In the genomic region with DNA sequence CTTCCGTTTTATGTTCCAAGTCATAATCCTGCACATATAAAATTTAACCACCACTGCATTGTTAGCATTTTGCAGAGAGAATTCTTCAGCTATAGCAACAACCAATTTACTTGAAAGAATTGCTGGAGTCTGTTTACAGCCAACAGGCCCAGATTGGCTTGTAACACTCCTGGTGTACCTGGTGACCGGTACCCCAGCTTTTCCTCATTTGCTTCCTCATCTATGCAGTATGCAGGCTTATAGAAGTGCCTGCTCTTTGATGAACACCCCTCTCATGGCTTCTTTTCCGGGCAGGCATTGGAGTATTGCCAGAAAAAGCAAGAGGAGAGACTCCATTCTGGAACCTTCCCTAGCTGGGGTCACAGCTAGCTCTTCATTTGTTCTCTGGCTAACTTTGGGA, we compare ENCODE assay signal across 21 mouse cellular contexts.
"Had no signal": no experiment of that assay in that cellular context is flagged by ENCODE, and none has a peak within 500 bp of the region (broad histone marks: within the 10 kb centered on the region; RNA-seq: fewer than 3 reads in every experiment).

No protein-coding gene starts in this region.

- H3K4me1 ChIP-seq: heart, embryonic 15.5 days; hindbrain, embryonic 12.5 days; intestine, embryonic 15.5 days; liver, embryonic 12.5 days had no signal

- H3K9me3 ChIP-seq: heart, embryonic 13.5 days; heart, embryonic 15.5 days; hindbrain, embryonic 12.5 days; intestine, embryonic 15.5 days; liver, embryonic 12.5 days had no signal

- ATAC-seq: hindbrain, embryonic 16.5 days; inflammation-experienced regulatory T-cells, adult 6 months; intestine, embryonic 15.5 days; intestine, postnatal 0 days; liver, embryonic 12.5 days had no signal

- H3K36me3 ChIP-seq: heart, embryonic 13.5 days; heart, embryonic 15.5 days; hindbrain, embryonic 12.5 days; intestine, embryonic 15.5 days; liver, embryonic 12.5 days had no signal

- H3K4me2 ChIP-seq: heart, embryonic 11.5 days; heart, embryonic 13.5 days; heart, embryonic 15.5 days; hindbrain, embryonic 12.5 days; hindbrain, embryonic 14.5 days; intestine, embryonic 15.5 days; liver, embryonic 12.5 days had no signal

- H3K27ac ChIP-seq: heart, embryonic 13.5 days; heart, embryonic 15.5 days; hindbrain, embryonic 12.5 days; hindbrain, embryonic 14.5 days; intestine, embryonic 15.5 days; layer of hippocampus, adult 2 months; left cerebral cortex, adult 2 months; liver, embryonic 12.5 days; liver, embryonic 14.5 days had no signal

- H3K9ac ChIP-seq: heart, embryonic 13.5 days; heart, embryonic 15.5 days; hindbrain, embryonic 12.5 days; hindbrain, embryonic 14.5 days; intestine, embryonic 15.5 days; liver, embryonic 12.5 days; liver, embryonic 14.5 days had no signal

- H3K27me3 ChIP-seq: heart, embryonic 13.5 days; heart, embryonic 15.5 days; hindbrain, embryonic 12.5 days; intestine, embryonic 15.5 days; liver, embryonic 12.5 days had no signal

- DNase-seq: gastrocnemius, postnatal 14 days; gastrocnemius, postnatal 36 days; heart, adult 18-20 months; heart, postnatal 14 days; heart, postnatal 36 days; kidney, adult 18-20 months; kidney, adult 8-10 months; kidney, postnatal 25 days had no signal

- H3K4me3 ChIP-seq: heart, embryonic 13.5 days; heart, embryonic 15.5 days; hindbrain, embryonic 12.5 days; intestine, embryonic 15.5 days; layer of hippocampus, adult 2 months; left cerebral cortex, adult 2 months; liver, embryonic 12.5 days had no signal
